In the genomic region with DNA sequence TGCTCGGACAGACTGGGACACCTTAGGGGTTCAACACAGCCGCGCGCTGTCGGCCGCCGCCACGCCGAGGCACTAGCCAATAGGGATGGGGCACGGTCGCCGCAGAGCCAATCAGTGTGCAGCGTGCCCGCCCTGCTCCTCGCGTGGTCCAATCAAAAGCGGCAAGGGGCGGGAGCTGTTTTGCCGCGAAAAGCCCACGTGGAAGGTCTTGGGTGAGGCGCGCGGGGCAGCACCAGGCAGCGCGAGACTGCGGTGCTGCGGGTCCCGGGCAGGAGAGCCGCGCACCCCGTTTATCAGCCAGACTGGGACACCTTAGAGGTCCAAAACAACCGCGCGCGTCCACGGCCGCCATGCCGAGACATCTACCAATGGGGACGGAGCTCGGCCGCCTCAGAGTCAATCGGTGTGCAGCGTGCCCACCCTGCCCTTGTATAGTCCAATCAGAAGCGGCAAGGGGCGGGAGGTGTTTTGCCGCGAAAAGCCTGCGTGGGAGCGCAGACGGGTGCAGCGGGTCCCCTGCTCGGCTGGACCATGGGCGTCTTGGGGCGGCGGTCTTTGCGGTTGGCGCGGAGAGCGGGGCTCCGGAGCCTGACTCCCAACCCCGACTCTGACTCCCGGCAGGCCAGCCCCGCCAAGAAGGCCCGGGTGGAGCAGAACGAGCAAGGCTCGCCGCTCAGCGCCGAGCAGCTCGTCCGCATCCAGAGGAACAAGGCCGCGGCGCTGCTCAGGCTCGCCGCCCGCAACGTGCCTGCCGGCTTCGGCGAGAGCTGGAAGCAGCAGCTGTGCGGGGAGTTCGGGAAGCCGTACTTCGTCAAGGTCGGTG, we compare ENCODE assay signal across 8 mouse cellular contexts. TPM values are rescaled to one million over a fixed set of nuclear protein-coding genes. Genes with fewer than 3 reads are reported as not detected.
DNase-seq lines count a peak whose midpoint lies in the region; ATAC-seq lines count a peak whose summit lies in the region.

No protein-coding gene starts in this region.

- intact Hi-C loops in gastrocnemius, postnatal 36 days (cut with DNase I) = no loop called here
- intact Hi-C loops in left cerebral cortex, postnatal 25 days (cut with DNase I) = loop anchor here (10.0 kb wide), 1 partner anchor 174 kb away; no protein-coding TSS in a partner anchor

- no peaks in the 10 kb centered on the region for H3K36me3 ChIP-seq in intestine, embryonic 16.5 days (ENCODE audit: control insufficient read depth, insufficient read depth, low read length)

- 0% methylated on average over 87 of the region's 87 CpGs for WGBS in intestine, embryonic 16.5 days

- H3K4me2 ChIP-seq in intestine, embryonic 16.5 days (ENCODE audit: low read depth, low read length) = peak overlapping the region; percentile 99

- H3K9ac ChIP-seq in intestine, embryonic 16.5 days (ENCODE audit: low read depth, low read length) = peak overlapping the region; percentile 75

- H3K9me3 ChIP-seq in intestine, embryonic 16.5 days (ENCODE audit: control insufficient read depth, low read length) = no peaks in the 10 kb centered on the region

- DNase-seq in adrenal gland, adult 8-10 months = peak; percentile 88
- peak; percentile 85 for DNase-seq in embryo, embryonic 11.5 days (ENCODE audit: low read depth, low spot score)
- peak; percentile 89 to 92 for DNase-seq in gastrocnemius, postnatal 36 days
- peak; percentile 95 for DNase-seq in left cerebral cortex, postnatal 25 days (ENCODE audit: low spot score in 2 of 2)
- DNase-seq in mesoderm, embryonic 11.5 days (ENCODE audit: low read depth, low spot score) = peak; percentile 92
- peak; percentile 93 for DNase-seq in right cerebral cortex, postnatal 25 days
- DNase-seq in urinary bladder, postnatal 36 days (ENCODE audit: low spot score in 2 of 2) = peak; percentile 89 to 92

- H3K4me1 ChIP-seq in intestine, embryonic 16.5 days (ENCODE audit: control insufficient read depth, insufficient read depth, low read length) = peaks cover 35% of the 10 kb centered on the region

- H3K4me3 ChIP-seq in intestine, embryonic 16.5 days (ENCODE audit: low read length) = peak overlapping the region; percentile 86

- no peaks in the 10 kb centered on the region for H3K27me3 ChIP-seq in intestine, embryonic 16.5 days (replicated peaks; ENCODE audit: control insufficient read depth, insufficient read depth, low read length)

- peak; percentile 97 for ATAC-seq in intestine, embryonic 16.5 days

- H3K27ac ChIP-seq in intestine, embryonic 16.5 days (ENCODE audit: low read length) = peak overlapping the region; percentile 83

RNA-seq across cellular contexts. Expression of a gene that starts 0.7 kb away (rescaled TPM):
- 1 to 10 TPM; 2.4 to 3.1 (median 2.8) TPM for total RNA-seq in adrenal gland, adult 8-10 months (2022)
- total RNA-seq in gastrocnemius, postnatal 36 days (2021) = 10 to 100 TPM in 1 of 2 experiments, 1 to 10 TPM in 1; 9.7 to 13.2 TPM
- 32.2 and 35.5 TPM in 2 replicates for polyA plus RNA-seq in intestine, embryonic 16.5 days (2015; fragmentation: Nextera tagmentation; extraction: Ambion mirVana)
- 1 to 10 TPM; 3.4 to 4.9 TPM for total RNA-seq in left cerebral cortex, postnatal 25 days (2021)

RNA-seq across cellular contexts. Expression of a gene that starts 2.9 kb away (rescaled TPM):
- total RNA-seq in adrenal gland, adult 8-10 months (2022) = 10 to 100 TPM in 3 of 4 experiments, 1 to 10 TPM in 1; 5.8 to 13.5 (median 11.7) TPM
- total RNA-seq in gastrocnemius, postnatal 36 days (2021) = under 1 TPM; 0.59 to 0.69 TPM
- 7.6 and 10.1 TPM in 2 replicates for polyA plus RNA-seq in intestine, embryonic 16.5 days (2015; fragmentation: Nextera tagmentation; extraction: Ambion mirVana)
- 1 to 10 TPM; 5.2 to 5.4 TPM for total RNA-seq in left cerebral cortex, postnatal 25 days (2021)

RNA-seq across cellular contexts. Expression of a gene that starts 15.4 kb away (rescaled TPM):
- total RNA-seq in adrenal gland, adult 8-10 months (2022) = 10 to 100 TPM; 68.9 to 85.3 (median 72.7) TPM
- 100 to 1,000 TPM; 138 to 166 TPM for total RNA-seq in gastrocnemius, postnatal 36 days (2021)
- 1.1 and 1.4 TPM in 2 replicates for polyA plus RNA-seq in intestine, embryonic 16.5 days (2015; fragmentation: Nextera tagmentation; extraction: Ambion mirVana)
- 1 to 10 TPM; 4.0 to 4.7 TPM for total RNA-seq in left cerebral cortex, postnatal 25 days (2021)

RNA-seq across cellular contexts. Expression of a gene that starts 39.5 kb away (rescaled TPM):
- total RNA-seq in adrenal gland, adult 8-10 months (2022) = 1 to 10 TPM; 3.6 to 5.4 (median 4.9) TPM
- not detected for total RNA-seq in gastrocnemius, postnatal 36 days (2021)
- 1.7 and 2.0 TPM in 2 replicates for polyA plus RNA-seq in intestine, embryonic 16.5 days (2015; fragmentation: Nextera tagmentation; extraction: Ambion mirVana)
- 100 to 1,000 TPM; 187 to 192 TPM for total RNA-seq in left cerebral cortex, postnatal 25 days (2021)

Comparison
In these comparisons a context has a peak if more than half of its experiments do, and no peak if none do; other contexts are left out.
1. Peak in every context shown above with its lines: DNase-seq, ATAC-seq, H3K4me3 ChIP-seq and H3K27ac ChIP-seq.
2. RNA of a gene that starts 15.4 kb away (total RNA-seq): 138 to 166 TPM in gastrocnemius, postnatal 36 days and 68.9 to 85.3 TPM in adrenal gland, adult 8-10 months; 4.0 to 4.7 TPM in left cerebral cortex, postnatal 25 days; every median in the first group is over 10 times any median in the second.